Mouse (Mus musculus) frontal cortex, postnatal 25 days (tissue): Measurements from ENCODE around the gene Panx2.

ENCODE experiments used
- DNase-seq, 2 experiments: peaks; one replicate each; pipeline ENCODE4 v3.0.0; 2022; ENCODE audit warnings: low spot score in 2 of 2

The Panx2 gene

DNA sequence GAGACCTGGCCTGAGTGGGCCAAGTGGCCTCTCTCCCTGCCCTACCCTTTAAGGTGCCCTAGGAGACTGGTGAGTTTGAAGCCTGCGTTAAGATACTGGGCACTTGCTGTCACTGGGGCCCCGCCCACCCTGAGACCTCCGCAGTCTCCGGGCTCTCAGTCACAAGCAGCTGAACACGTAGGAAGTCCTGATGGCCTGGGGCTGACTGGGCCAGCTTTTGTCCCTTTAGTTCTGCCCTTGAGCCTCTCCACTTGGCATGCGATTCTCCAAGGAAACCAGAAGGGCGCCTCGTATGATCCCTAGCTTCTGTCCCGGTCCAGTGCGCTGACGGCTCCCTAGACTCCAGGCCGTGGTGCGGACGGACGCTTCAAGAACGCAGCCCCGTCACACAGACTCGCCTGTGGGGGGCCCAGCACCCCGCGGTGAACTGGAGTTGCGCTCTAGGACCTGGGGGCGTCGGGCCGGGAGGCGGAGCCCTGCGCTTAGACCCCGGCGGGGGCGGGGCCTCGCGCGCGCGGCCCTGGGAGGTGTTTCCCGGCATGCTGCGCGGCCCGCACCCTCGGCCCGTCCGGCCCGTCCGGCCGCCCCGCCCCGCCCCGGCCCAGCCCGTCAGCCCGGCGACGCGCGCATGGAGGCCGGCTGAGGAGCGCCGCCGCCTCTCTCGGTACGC lies 16.1 kb downstream of the Panx2 start:
- peak; percentile 65 for DNase-seq

- no peak for DNase-seq
Measured at GRCm38 (mm10) chr15:89076156-89076731, 16.7 kb downstream of the Panx2 start.

- DNase-seq: no peak
Measured at GRCm38 (mm10) chr15:89078208-89078836, 18.8 kb downstream of the Panx2 start.

- DNase-seq: no peak
Measured at GRCm38 (mm10) chr15:89083906-89084305, 24.4 kb downstream of the Panx2 start.

- DNase-seq: no peak
Measured at GRCm38 (mm10) chr15:89084826-89085225, 25.3 kb downstream of the Panx2 start.

DNA sequence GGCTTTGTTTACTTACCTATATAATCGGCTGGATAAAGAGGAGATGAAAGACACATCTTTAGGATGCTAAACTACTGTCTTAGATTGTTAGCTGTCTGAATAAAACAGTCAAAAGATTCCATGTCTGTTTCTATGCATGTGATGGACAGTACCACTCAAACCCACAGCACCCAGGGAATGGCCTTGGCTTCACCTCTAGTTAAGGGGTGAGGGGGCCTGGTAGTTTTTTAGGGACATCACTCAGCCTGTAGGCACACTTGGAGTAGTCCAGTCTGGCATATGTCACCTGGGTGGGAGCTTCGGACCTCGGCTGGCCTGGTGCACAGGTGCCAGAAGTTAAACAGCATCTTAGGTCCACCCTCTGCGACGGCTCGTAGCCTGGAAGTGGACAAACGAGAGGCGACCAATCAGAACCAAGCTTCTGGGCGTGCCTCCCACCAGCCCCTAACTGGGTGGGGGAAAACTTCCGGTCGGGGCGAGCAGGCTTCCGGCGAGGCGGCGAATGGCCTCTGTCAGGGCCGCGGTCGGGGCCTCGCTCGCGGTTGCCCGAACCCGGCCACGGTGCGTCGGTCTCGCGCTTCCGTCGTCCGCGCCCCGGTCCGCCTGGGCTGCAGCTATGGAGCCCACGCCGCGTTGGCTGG lies 29.2 kb downstream of the Panx2 start, which contains the start of gene Selenoo:
TSS of gene Selenoo (plus strand) at position 478 of the 641 bp plus-strand sequence.
- peak; percentile 72 to 84 for DNase-seq

GRCm38 (mm10) chr15:89089248-89090051 lies 29.9 kb downstream of the Panx2 start:
- no peak for DNase-seq

- DNase-seq: no peak
Measured at GRCm38 (mm10) chr15:89090662-89091061, 31.1 kb downstream of the Panx2 start.

DNA sequence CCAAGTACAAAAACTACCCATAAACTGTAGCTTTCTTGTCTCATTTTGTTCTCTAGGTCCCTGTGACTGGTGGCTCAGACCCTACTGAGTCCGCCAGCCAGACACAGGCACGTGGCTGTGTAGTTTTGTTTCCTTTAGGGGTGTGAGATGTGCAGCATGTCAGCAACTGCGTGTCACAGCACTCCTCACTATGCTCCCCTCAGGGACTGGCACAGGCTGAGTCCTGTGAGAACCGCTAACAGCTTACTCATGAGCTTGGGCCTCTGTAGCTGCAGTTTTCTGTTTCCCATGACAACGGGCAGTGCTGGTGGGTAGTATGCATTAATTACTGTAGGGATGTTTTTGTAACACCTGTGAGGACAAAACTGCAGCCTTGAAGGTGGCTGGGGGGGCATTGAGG lies 32.6 kb downstream of the Panx2 start:
- no peak for DNase-seq

GRCm38 (mm10) chr15:89097450-89097849 lies 37.9 kb downstream of the Panx2 start:
- DNase-seq: no peak

DNA sequence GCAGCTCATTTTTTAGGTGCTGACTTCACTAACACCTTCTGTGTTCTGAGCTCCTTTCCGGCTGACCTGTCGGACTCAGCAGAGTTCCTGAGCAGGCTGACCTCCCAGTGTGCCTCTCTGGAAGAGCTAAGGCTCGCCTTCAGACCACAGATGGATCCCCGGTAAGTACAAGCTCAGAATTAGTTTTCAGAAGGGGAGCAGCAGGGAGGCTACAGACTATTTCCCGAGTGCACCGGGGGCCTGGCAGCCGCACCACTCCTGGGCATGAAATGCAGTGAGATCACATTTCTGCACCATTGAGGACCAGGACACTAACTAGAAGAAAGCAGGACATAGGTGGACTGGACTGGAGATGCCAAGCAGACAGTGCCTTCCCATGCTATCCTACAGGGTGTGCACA lies 39.1 kb downstream of the Panx2 start:
- no peak for DNase-seq

- DNase-seq: no peak
Measured at GRCm38 (mm10) chr15:89100823-89101222, 41.3 kb downstream of the Panx2 start.

- no peak for DNase-seq
Measured at GRCm38 (mm10) chr15:89102646-89103045, 43.1 kb downstream of the Panx2 start.

DNA sequence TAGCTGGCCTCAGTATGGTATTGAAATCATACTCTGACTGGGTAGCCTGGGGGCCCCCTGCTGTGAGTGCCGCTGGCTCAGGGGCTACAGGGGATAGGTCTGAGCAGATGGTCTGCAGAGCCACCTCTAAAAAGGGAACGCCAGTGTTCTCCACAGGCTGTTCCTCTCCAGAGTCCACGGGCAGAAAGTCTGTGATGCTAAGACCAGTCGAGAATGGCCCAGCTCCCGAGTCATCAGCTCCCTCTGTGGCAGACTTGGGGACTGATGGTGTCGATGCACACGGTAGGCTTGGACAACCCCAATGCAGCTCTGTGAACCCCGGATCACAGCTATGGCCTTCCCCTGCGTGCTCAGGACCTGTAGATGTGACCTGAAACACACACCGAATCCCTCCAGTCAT lies 44.4 kb downstream of the Panx2 start:
- DNase-seq: no peak

- DNase-seq: no peak
Measured at GRCm38 (mm10) chr15:89104425-89104824, 44.9 kb downstream of the Panx2 start.

DNA sequence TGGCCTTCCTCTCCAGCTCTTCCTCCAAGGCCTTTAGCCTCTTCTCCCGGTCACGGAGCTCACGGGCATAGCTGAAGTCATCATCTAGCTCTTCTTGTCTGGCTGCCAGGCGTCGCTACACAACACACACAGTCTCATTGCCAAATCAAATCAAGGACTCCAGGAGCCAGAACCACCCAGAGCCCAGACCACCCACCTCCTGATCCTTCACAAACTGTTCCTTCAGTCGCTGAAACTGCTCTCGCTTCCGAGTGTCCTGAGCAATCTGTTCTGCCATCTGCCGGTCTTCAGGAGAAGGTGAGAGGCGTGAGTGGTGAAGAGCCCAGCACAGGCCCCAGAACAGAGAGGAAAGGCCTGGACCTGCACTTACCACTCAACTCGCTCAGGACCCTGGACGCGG lies 46.5 kb downstream of the Panx2 start:
- no peak for DNase-seq

GRCm38 (mm10) chr15:89106976-89107375 lies 47.4 kb downstream of the Panx2 start:
- no peak for DNase-seq

- no peak for DNase-seq
Measured at GRCm38 (mm10) chr15:89110147-89110546, 50.6 kb downstream of the Panx2 start.

- no peak for DNase-seq
Measured at GRCm38 (mm10) chr15:89118007-89118406, 58.5 kb downstream of the Panx2 start.

- peak; percentile 92 to 93 for DNase-seq
Measured at GRCm38 (mm10) chr15:89122649-89123366, 63.3 kb downstream of the Panx2 start, which contains the start of gene Tubgcp6. Gene Tubgcp6 (minus strand): TSS chr15:89123112.
